Mouse (Mus musculus): ENCODE data around the gene Tmsb10. TPM values are rescaled to one million over a fixed set of nuclear protein-coding genes. Genes with fewer than 3 reads are reported as not detected.

Tmsb10 gene
- polyA plus RNA-seq, 1 experiment, result 2,994 TPM

DNA sequence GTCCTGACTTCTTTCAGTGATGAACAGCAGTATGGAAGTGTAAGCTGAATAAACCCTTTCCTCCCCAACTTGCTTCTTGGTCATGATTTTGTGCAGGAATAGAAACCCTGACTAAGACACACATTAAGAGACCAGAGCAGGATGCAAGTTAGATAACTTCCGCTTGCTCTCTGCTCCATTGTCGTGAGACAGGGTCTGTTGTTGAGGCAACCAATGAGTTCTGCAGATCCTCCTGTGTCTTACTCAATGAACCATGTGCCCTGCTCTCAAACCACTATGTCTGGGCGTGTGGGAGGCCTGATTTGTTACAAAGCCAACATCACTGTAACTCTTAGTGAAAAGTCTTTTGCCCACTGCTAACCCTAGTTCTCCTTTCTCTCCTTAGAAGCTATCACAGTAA is 12.5 kb upstream of the Tmsb10 start:
- TF ChIP-seq POLR2A (IDR thresholded peaks at IDR 0.05; ENCODE audit: borderline replicate concordance, extremely low read depth, insufficient read depth, insufficient read length, poor library complexity, severe bottlenecking) (no peak), CTCF (IDR thresholded peaks at IDR 0.05; ENCODE audit: borderline replicate concordance, extremely low read depth, insufficient read depth, insufficient read length) (no peak)
- DNase-seq (ENCODE audit: low read depth), result no peak

DNA sequence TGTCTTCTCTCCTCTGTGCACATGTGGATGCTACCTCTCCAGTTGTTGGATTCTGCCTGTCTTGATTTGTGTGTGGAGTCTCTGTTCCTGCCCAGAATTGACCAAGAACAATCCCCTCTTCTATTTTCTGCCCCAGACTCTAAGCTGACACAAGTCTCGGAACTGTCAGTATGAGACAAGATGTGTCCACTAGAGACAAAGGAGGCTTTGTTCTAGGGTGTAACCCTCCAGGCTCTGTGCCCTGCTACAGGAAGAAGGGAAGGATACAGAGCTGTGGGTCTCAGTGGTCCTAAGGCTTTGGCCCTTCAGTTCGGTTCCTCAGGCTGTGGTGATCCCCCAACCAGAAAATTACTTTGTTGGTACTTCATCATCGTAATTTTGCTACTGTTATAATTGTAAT is 11.2 kb upstream of the Tmsb10 start:
- TF ChIP-seq CTCF (IDR thresholded peaks at IDR 0.05; ENCODE audit: borderline replicate concordance, extremely low read depth, insufficient read depth, insufficient read length) (no peak), POLR2A (IDR thresholded peaks at IDR 0.05; ENCODE audit: borderline replicate concordance, extremely low read depth, insufficient read depth, insufficient read length, poor library complexity, severe bottlenecking) (no peak)
- DNase-seq (ENCODE audit: low read depth), result no peak

- no peak for DNase-seq (ENCODE audit: low read depth)
- TF ChIP-seq CTCF (IDR thresholded peaks at IDR 0.05; ENCODE audit: borderline replicate concordance, extremely low read depth, insufficient read depth, insufficient read length), result no peak
- no peak for TF ChIP-seq POLR2A (IDR thresholded peaks at IDR 0.05; ENCODE audit: borderline replicate concordance, extremely low read depth, insufficient read depth, insufficient read length, poor library complexity, severe bottlenecking)
Measured at GRCm38 (mm10) chr6:72965199-72965598, 6.7 kb upstream of the Tmsb10 start.

DNA sequence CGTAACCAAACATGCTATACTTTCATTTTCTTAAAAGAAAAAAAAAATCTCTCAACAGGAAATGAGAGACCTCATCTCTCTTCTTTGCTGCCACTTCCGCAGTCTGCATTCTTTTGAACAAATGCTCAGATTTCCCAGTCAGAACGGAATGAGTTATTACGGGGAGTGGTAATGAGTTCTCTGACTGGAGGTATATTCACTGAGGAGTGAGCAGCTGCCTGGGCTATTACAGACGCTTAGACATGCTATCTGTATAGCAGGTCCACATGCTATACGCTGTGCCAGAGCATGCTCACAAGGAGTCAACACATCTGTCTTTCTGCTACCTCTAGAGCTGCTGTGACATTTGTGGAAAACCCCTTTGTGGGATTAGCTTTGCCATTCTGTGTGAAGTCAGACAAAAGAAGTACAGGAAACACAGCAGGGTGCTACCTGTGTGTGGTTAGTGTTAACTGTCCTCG is 3.8 kb upstream of the Tmsb10 start:
- TF ChIP-seq POLR2A (IDR thresholded peaks at IDR 0.05; ENCODE audit: borderline replicate concordance, extremely low read depth, insufficient read depth, insufficient read length, poor library complexity, severe bottlenecking) (no peak), CTCF (IDR thresholded peaks at IDR 0.05; ENCODE audit: borderline replicate concordance, extremely low read depth, insufficient read depth, insufficient read length) (no peak)
- DNase-seq (ENCODE audit: low read depth), result no peak

GRCm38 (mm10) chr6:72961603-72962002 is 3.1 kb upstream of the Tmsb10 start:
- TF ChIP-seq CTCF (IDR thresholded peaks at IDR 0.05; ENCODE audit: borderline replicate concordance, extremely low read depth, insufficient read depth, insufficient read length) (no peak), POLR2A (IDR thresholded peaks at IDR 0.05; ENCODE audit: borderline replicate concordance, extremely low read depth, insufficient read depth, insufficient read length, poor library complexity, severe bottlenecking) (no peak)
- DNase-seq (ENCODE audit: low read depth), result no peak

DNA sequence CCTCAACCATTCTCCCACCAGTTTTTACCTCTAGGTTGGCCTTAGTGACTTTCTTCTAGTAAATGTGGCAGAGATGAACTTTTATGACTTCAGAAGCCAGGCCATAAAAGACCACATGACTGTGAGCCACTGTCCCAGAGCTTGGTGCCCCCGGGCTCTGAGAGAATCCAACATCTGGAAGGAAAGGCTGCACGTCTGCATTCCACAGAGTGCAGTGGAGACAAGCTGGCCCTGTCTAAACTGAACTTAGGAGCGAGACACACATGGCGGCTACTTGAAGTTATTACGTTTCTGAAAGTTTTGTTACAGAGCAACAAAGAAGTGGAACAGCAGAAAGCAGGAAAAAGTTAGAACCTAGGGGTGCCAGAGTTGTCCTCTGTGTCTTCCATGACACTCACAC is 2.1 kb upstream of the Tmsb10 start:
- DNase-seq (ENCODE audit: low read depth), result no peak
- no peak for TF ChIP-seq POLR2A (IDR thresholded peaks at IDR 0.05; ENCODE audit: borderline replicate concordance, extremely low read depth, insufficient read depth, insufficient read length, poor library complexity, severe bottlenecking)
- no peak for TF ChIP-seq CTCF (IDR thresholded peaks at IDR 0.05; ENCODE audit: borderline replicate concordance, extremely low read depth, insufficient read depth, insufficient read length)

- peak; percentile 15 for DNase-seq (ENCODE audit: low read depth)
- no peak for TF ChIP-seq CTCF (IDR thresholded peaks at IDR 0.05; ENCODE audit: borderline replicate concordance, extremely low read depth, insufficient read depth, insufficient read length)
- no peak for TF ChIP-seq POLR2A (IDR thresholded peaks at IDR 0.05; ENCODE audit: borderline replicate concordance, extremely low read depth, insufficient read depth, insufficient read length, poor library complexity, severe bottlenecking)
Measured at GRCm38 (mm10) chr6:72959175-72959574, 627 bp upstream of the Tmsb10 start.

DNA sequence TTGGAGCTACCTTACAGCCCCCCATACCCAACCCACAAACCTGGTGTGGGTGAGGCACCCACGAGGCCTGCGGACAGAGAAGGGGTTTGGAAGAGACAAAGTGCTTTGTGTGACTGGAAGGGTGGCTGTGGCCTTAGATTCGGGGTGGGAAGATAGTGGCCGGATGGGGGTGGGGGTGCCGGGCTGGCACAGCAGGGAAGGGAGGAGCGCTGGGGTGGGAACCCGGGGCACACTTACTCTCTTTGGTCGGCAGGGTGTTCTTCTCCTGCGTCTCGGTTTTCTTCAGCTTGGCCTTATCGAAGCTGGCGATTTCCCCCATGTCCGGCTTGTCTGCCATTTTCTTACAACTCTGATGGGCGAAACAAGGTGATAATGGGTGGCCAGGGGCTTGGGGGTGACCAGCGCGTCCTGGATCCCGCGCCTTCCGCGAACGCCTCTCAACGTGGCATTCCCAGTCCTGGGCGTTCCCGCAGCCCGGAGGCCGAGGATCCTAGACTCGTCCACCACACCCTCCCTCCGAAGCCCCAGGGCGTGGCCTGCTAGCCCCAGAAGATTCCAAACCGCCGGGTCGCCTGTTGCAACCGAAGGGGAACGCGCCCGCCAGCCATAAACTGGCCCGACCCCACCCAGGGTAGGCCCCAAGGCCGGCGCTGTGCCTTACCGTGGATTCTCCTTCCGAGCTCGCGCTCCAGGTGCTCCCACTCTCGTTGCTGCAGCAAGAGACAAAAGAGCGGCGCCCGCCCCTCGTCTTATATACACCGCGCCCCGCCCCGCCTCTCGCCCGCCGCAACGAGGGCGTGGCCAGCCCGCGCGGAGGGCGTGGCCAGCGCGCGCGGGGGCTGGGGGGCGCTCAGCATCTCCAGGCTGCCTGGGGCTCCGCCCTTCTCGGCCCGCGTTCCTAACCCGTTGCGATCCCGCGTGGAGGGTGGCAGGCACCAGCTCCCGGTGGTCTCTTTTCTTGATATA is 589 bp downstream of the Tmsb10 start:
- peak; percentile 91 for TF ChIP-seq POLR2A (IDR thresholded peaks at IDR 0.05; ENCODE audit: borderline replicate concordance, extremely low read depth, insufficient read depth, insufficient read length, poor library complexity, severe bottlenecking)
- no peak for TF ChIP-seq CTCF (IDR thresholded peaks at IDR 0.05; ENCODE audit: borderline replicate concordance, extremely low read depth, insufficient read depth, insufficient read length)
- DNase-seq (ENCODE audit: low read depth), result peak; percentile 93

- TF ChIP-seq POLR2A (IDR thresholded peaks at IDR 0.05; ENCODE audit: borderline replicate concordance, extremely low read depth, insufficient read depth, insufficient read length, poor library complexity, severe bottlenecking), result no peak
- TF ChIP-seq CTCF (IDR thresholded peaks at IDR 0.05; ENCODE audit: borderline replicate concordance, extremely low read depth, insufficient read depth, insufficient read length), result no peak
- no peak for DNase-seq (ENCODE audit: low read depth)
Measured at GRCm38 (mm10) chr6:72957093-72957435, 1.5 kb downstream of the Tmsb10 start.

DNA sequence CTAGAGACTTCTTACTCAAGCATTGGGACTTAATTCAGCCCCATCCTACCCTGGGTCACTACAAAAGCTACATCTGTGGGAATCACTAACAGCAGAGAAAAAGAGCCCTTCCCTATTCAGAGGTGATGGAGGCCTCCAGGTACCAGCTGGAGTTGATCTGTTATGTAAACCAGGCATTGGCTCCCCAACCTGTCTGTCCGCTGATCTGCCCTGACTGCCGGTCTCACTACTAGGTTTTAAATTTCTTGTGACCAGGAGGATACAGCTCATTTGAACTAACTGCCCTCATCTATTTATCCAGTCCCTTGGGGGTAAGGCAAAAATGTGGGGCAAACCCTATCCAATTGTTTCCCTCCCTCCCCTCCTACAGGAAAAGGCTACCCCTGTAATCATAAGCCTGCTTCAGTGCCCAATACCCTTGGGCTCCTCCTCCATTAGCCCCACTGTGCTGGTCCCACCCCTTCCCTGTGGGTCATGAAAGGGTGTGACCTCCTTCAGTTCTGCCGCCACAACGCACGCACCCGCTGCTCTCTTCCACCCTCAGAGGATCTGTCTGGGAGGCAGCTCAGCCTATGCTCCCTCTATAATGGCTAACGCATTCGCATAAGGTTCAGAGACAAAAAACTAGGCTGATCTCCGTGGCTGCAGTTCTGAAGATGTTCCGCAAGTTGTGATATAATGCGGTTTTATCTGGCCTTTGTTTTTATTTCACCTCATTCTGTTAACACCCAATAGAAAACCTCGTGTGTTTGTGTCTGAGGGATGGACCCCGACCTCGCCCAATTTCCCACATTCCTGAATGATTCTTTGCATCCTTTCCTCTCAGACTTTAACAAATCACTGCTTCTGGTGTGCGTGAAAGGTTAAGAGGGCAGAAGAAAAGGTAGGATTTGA is 2.1 kb downstream of the Tmsb10 start:
- TF ChIP-seq POLR2A (IDR thresholded peaks at IDR 0.05; ENCODE audit: borderline replicate concordance, extremely low read depth, insufficient read depth, insufficient read length, poor library complexity, severe bottlenecking), result no peak
- no peak for TF ChIP-seq CTCF (IDR thresholded peaks at IDR 0.05; ENCODE audit: borderline replicate concordance, extremely low read depth, insufficient read depth, insufficient read length)
- peak; percentile 80 for DNase-seq (ENCODE audit: low read depth)

DNA sequence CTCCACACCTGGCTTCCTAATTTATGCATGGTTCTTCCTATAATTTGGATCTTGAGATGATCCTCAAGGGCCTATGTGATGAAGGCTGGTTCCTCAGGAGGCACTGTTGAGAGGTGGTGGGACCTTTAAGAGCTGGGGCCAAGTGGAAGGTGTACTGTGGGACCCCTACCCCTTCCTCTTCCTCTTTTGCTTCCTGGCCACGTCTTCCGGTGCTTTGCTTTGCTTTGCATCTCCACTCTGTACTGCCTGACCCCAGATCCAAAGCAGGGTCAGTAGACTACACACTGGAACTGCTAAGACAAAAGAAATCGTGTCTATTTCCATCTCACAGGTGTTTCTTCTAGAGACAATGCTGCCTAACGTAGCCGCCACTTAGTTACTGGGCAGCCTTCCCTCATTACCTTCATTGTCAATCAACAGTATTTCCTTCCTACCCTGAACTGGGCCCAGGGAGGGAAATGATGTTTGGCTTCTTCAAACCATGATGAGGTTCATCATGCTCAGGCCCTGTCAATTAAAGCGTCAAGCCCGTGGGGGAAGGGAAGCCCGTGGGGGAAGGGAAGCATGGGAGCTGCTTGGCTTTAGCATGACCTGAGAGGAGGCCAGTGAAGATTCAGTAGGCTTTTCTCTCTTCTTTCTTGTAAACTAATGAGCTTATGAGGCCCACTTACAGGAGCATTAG is 2.9 kb downstream of the Tmsb10 start:
- no peak for TF ChIP-seq CTCF (IDR thresholded peaks at IDR 0.05; ENCODE audit: borderline replicate concordance, extremely low read depth, insufficient read depth, insufficient read length)
- TF ChIP-seq POLR2A (IDR thresholded peaks at IDR 0.05; ENCODE audit: borderline replicate concordance, extremely low read depth, insufficient read depth, insufficient read length, poor library complexity, severe bottlenecking), result no peak
- DNase-seq (ENCODE audit: low read depth), result peak; percentile 41
